Mouse (Mus musculus) midbrain, embryonic 13.5 days (tissue): ENCODE data around the gene Dysf. TPM values are rescaled to one million over a fixed set of nuclear protein-coding genes. Genes with fewer than 3 reads are reported as not detected.
A peak's percentile ranks its signal among the peaks of the same experiment; 100 is the strongest.

Experiments
- ATAC-seq: fragments of 200-750 bp; cut with Nextera tagmentation; 2 replicates; pipeline ENCODE4 v1.8.0; 2017; ENCODE audit warnings: mild to moderate bottlenecking, moderate TSS enrichment, moderate library complexity
- H3K27ac ChIP-seq: fragments of 300-500 bp; sonication (generic); 2 replicates; pipeline ENCODE4 v1.5.1; 2015; ENCODE audit warnings: inconsistent platforms, mild to moderate bottlenecking, moderate library complexity
- H3K27me3 ChIP-seq: fragments of 300-500 bp; sonication (generic); 2 replicates; pipeline ENCODE4 v1.6.1; 2015; ENCODE audit warnings: mild to moderate bottlenecking, inconsistent platforms
- H3K36me3 ChIP-seq: fragments of 300-500 bp; sonication (generic); 2 replicates; pipeline ENCODE4 v1.6.1; 2015; ENCODE audit warnings: mild to moderate bottlenecking, inconsistent platforms
- H3K4me1 ChIP-seq: fragments of 300-500 bp; sonication (generic); replicated peaks from 2 replicates; pipeline ENCODE4 v1.6.1; 2015; ENCODE audit warnings: inconsistent platforms
- H3K4me2 ChIP-seq: fragments of 300-500 bp; sonication (generic); replicated peaks from 2 replicates; pipeline ENCODE4 v1.6.1; 2015; ENCODE audit warnings: moderate library complexity, mild to moderate bottlenecking, inconsistent platforms
- H3K4me3 ChIP-seq: fragments of 300-500 bp; sonication (generic); replicated peaks from 2 replicates; pipeline ENCODE4 v1.5.1; 2015; ENCODE audit warnings: mild to moderate bottlenecking, inconsistent platforms
- H3K9ac ChIP-seq: fragments of 300-500 bp; sonication (generic); replicated peaks from 2 replicates; pipeline ENCODE4 v1.6.1; 2015; ENCODE audit warnings: mild to moderate bottlenecking, inconsistent platforms
- H3K9me3 ChIP-seq: fragments of 300-500 bp; sonication (generic); 2 replicates; pipeline ENCODE4 v1.6.1; 2016; ENCODE audit warnings: mild to moderate bottlenecking, inconsistent platforms
- WGBS: fragments of 180-500 bp; shearing (Covaris S2); methylation state at CpG from one replicate; pipeline ENCODE4 v1.1.7; 2015; 5-methylcytosine and 5-hydroxymethylcytosine counted together
- polyA plus RNA-seq: library from polyadenylated mRNA; unstranded; fragments of >200 nt; fragmentation: Nextera tagmentation; extraction: Ambion mirVana; gene quantifications from 2 replicates; pipeline ENCODE4 v1.2.1, GENCODE M21; 2015

The Dysf gene
- polyA plus RNA-seq, 1 experiment from 2014 or later: 2.6 TPM

DNA sequence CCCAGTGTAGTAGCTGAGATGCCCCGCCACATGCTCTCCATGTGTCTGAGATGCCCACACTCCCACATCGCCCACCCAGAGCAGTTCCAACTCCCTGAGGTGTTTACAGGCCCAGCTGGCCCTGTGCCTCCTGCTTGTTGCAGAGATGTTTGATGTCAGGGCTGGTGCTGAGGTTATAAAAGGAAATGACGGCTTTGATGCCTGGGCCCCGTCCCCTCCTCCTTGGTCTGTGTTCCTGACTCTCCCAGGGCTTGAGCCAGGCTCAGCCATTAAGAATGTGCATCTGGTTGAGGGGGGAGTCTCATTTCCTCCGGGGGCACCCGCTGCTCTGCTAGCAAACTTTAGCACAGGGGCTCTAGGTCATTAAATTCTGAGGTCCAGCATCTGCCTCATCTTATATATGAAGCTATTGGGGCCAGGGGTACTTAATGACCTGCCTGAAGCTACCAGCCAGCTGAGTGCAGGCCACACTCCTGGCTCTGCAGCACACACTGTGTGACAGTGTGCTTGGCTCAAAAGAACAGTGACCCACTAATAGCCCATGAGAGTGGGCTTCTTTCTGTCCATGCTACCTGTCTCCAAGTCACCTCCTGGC lies 183.4 kb downstream of the Dysf start:
- no peaks in the 10 kb centered on the region for H3K27me3 ChIP-seq
- no peak overlapping the region for H3K9ac ChIP-seq
- no peak overlapping the region for H3K4me2 ChIP-seq
- WGBS: 71% methylated on average over 6 of the region's 6 CpGs
- no peaks in the 10 kb centered on the region for H3K4me1 ChIP-seq
- no peaks in the 10 kb centered on the region for H3K36me3 ChIP-seq
- ATAC-seq: no peak
- H3K4me3 ChIP-seq: no peak overlapping the region
- H3K27ac ChIP-seq: no peak overlapping the region
- H3K9me3 ChIP-seq: no peaks in the 10 kb centered on the region

DNA sequence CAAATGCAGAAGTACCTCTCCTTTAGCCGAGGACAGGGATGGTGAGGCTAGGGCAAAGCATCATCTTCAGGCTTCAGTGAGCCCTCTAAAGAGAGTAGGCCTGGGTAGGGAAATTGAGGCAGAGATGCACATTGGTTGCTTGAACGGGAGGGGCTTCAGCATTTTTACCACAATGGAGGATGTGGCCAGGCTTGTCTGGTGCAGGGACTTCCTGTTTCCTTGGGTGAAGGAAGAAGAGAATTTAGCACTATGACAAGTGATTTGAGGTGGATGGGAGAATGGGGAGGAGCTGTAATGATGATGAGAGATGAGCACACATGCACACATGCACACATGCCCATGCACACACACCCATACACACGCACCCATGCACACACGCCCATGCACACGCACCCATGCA lies 188.1 kb downstream of the Dysf start:
- Histone ChIP-seq H3K9ac (no peak overlapping the region), H3K4me1 (peaks cover 7% of the 10 kb centered on the region), H3K27me3 (no peaks in the 10 kb centered on the region), H3K4me3 (no peak overlapping the region), H3K36me3 (no peaks in the 10 kb centered on the region), H3K4me2 (no peak overlapping the region), H3K9me3 (no peaks in the 10 kb centered on the region), H3K27ac (no peak overlapping the region)
- WGBS: 98% methylated on average over 5 of the region's 5 CpGs
- ATAC-seq: no peak

DNA sequence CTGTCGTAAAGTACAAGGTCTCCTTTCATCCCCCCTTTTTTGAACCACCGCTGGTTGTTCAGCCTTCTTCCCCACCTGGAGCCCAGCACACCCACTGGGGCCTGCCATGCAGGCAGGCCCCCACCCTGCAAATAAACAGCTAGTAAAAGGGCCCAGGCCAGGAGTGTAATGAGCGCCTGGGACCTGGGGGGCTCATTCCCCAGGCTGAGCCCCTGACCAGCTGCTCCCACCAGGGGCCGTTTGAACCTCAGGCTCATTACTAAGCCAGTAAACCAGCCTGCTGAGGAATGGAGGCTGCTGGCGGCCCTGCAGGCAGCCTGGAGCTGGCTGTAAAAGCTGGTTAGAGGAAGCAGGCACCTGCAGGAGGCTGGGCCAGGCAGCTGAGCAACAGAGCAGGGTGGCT lies 189.4 kb downstream of the Dysf start:
- Histone ChIP-seq H3K36me3 (no peaks in the 10 kb centered on the region), H3K4me1 (peaks cover 7% of the 10 kb centered on the region), H3K9ac (no peak overlapping the region), H3K27ac (0 out of 2 replicates have a peak overlapping the region, but pooled peaks have one; percentile 25), H3K4me2 (no peak overlapping the region), H3K27me3 (no peaks in the 10 kb centered on the region), H3K4me3 (no peak overlapping the region), H3K9me3 (no peaks in the 10 kb centered on the region)
- 21% methylated on average over 5 of the region's 5 CpGs for WGBS
- peak; percentile 60; the same call in 1 of the 2 replicates for ATAC-seq

DNA sequence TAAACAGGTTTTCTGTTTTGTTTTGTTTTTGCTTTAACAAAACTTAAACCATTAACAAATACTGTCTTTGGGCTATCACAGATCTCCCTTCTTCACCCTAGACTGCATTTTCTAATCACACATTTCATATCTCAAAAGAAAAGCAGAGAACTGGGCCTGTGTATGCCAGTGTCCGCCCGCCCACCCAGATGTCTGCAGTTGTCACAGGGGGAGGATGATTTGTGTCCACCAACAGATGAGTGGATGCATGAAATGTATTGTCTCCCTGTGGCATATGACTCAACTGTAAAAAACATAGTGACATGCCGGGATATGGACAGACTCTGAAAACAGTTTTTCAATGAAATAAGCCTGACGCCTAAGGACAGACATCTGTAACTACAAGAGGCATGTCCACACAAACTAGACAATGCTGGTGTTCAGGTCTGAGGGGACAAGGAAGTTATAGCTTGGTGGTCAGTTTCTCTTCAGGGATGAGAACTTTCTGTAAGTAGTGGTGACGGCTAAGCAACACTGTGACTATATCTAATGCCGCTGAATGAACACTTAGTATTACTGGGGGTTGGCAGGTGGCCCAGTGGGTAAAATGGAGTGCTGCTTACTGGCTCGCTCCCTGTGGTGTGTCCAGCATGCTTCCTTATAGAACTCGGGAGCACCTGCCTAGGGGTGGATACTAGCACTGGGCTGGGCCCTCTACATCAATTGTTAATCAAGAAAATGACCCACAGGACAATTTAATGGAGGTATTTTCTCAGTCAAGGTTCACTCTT lies 193.5 kb downstream of the Dysf start:
- Histone ChIP-seq H3K27ac (no peak overlapping the region), H3K4me1 (peaks cover 7% of the 10 kb centered on the region), H3K27me3 (no peaks in the 10 kb centered on the region), H3K4me3 (no peak overlapping the region), H3K36me3 (no peaks in the 10 kb centered on the region), H3K9me3 (no peaks in the 10 kb centered on the region), H3K4me2 (no peak overlapping the region), H3K9ac (no peak overlapping the region)
- WGBS: 88% methylated on average over 8 of the region's 8 CpGs
- no peak for ATAC-seq

DNA sequence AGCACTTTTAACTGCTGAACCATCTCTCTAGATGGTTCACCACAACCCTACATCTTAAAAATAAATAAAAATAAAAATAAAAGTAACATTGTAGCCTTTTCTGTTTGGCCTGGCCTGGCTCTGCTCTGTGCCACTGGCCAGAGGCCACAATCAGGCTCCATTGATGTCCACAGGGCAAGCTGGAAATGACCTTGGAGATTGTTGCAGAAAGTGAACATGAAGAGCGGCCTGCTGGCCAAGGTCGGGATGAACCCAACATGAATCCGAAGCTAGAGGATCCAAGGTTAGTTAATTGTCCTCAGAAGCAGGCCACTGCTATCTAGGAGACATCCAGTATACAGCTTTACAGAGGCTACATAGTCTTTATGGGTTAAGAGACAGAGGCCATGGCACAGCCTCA lies 197.2 kb downstream of the Dysf start:
- H3K9ac ChIP-seq: no peak overlapping the region
- H3K36me3 ChIP-seq: no peaks in the 10 kb centered on the region
- H3K27me3 ChIP-seq: no peaks in the 10 kb centered on the region
- WGBS: 94% methylated on average over 3 of the region's 3 CpGs
- H3K4me2 ChIP-seq: no peak overlapping the region
- no peak overlapping the region for H3K27ac ChIP-seq
- no peak overlapping the region for H3K4me3 ChIP-seq
- H3K9me3 ChIP-seq: no peaks in the 10 kb centered on the region
- ATAC-seq: no peak
- no peaks in the 10 kb centered on the region for H3K4me1 ChIP-seq

DNA sequence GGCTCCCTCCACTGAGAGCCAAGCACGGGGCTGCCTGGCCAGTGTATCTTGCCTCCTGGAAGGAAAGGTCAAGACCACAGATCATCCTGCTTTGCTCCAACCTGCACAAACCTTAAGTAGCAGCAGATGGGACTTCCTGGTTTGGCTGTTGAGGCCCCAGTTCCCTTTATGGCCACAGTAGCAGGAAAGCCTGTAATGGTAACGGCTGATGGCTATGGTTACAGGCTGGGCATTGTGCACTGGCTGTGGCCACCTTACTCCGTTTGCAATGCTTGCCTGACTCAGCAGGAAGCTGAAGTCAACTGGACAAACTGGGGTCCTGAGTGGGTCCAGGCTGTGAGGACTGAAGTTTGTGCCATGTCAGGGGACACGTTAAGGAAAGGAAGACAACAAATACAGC lies 200.2 kb downstream of the Dysf start:
- Histone ChIP-seq H3K9me3 (no peaks in the 10 kb centered on the region), H3K27me3 (no peaks in the 10 kb centered on the region), H3K36me3 (no peaks in the 10 kb centered on the region), H3K4me3 (no peak overlapping the region), H3K27ac (no peak overlapping the region), H3K9ac (no peak overlapping the region), H3K4me2 (no peak overlapping the region), H3K4me1 (no peaks in the 10 kb centered on the region)
- WGBS: 86% methylated on average over 4 of the region's 4 CpGs
- no peak for ATAC-seq

DNA sequence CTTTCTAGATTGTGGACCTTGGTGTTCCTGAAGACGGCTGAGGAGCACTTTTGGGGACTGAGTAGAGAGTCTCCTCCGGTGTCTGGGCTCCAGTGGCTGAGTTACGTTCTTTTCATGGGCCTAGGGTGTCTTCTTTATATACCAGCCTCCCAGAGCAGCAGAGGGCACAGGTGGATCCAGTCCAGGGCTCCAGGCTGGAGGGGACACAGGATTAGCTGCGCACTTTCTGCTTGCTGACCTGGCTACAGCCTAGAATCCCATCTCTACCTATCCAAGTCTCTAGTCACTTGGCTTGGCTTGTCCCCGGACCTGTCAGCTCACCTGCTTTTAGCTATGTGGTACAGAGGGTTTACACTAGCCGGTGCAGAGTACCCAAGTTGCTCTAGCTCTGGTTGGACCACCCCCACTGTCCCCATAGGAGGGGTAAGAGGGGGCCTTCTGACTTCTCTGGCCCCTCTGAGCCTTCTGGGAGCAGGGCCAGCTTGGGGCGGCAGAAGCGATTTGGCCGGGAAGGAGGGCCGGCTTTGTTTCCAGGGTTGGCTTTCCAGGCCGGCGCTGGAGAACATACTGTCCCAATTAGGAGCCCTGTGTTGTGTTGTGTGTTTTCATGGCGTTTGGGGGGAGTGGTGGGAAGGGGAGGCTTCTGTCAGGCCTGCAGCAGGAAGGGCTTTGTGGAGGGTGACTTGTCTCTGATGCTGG lies 201.5 kb downstream of the Dysf start:
- ATAC-seq: no peak
- no peak overlapping the region for H3K4me2 ChIP-seq
- H3K27me3 ChIP-seq: no peaks in the 10 kb centered on the region
- H3K9me3 ChIP-seq: no peaks in the 10 kb centered on the region
- no peaks in the 10 kb centered on the region for H3K36me3 ChIP-seq
- WGBS: 85% methylated on average over 13 of the region's 13 CpGs
- H3K27ac ChIP-seq: no peak overlapping the region
- no peaks in the 10 kb centered on the region for H3K4me1 ChIP-seq
- no peak overlapping the region for H3K9ac ChIP-seq
- H3K4me3 ChIP-seq: no peak overlapping the region

DNA sequence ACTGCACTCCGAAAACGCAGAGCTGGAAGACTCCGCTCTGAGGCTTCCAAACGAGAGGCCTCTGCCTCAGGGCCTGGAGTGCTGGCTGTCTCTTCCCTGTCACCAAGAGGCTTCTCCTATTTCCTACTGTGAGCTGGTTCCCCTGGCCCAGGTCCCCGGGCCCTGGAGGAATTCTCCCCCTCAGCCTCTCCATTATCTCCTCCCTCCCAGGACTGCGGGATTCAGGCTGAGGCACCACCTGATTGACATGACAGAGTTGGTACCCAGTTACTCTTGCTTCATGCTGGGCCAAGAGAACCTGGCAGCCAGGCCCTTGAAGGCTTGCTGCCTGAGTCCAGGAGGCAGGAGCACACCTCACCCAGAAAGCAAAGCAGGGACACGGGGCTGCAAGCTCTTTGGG lies 203.1 kb downstream of the Dysf start:
- Histone ChIP-seq H3K4me1 (no peaks in the 10 kb centered on the region), H3K36me3 (no peaks in the 10 kb centered on the region), H3K9me3 (no peaks in the 10 kb centered on the region), H3K4me3 (no peak overlapping the region), H3K4me2 (no peak overlapping the region), H3K27me3 (no peaks in the 10 kb centered on the region), H3K9ac (no peak overlapping the region), H3K27ac (no peak overlapping the region)
- WGBS: 69% methylated on average over 7 of the region's 7 CpGs
- ATAC-seq: no peak

DNA sequence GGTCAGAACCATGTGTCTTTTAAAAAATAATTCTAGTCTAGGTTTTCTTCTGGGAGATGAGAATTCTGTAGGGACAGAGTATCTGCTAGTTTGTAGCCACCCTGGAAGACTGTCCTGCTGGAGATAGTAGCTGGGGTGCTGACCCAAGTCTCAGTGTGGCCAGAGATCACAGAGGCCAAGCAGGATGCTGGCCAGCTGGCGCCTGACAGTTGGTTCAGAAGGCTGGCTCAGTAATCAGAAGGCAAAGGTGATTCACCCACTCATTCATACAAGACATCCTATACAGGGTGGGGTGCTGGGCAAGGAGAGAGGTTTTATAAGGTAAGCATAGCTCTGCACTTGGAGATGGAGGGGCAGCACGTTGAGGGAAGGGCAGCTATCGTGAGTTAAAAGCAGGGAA lies 204.7 kb downstream of the Dysf start:
- H3K4me1 ChIP-seq: no peaks in the 10 kb centered on the region
- no peak overlapping the region for H3K4me2 ChIP-seq
- H3K36me3 ChIP-seq: no peaks in the 10 kb centered on the region
- H3K4me3 ChIP-seq: no peak overlapping the region
- no peak overlapping the region; the same call in 1 of the 2 replicates for H3K9ac ChIP-seq
- no peak for ATAC-seq
- H3K27ac ChIP-seq: no peak overlapping the region
- H3K27me3 ChIP-seq: no peaks in the 10 kb centered on the region
- H3K9me3 ChIP-seq: no peaks in the 10 kb centered on the region
- 74% methylated on average over 3 of the region's 3 CpGs for WGBS

DNA sequence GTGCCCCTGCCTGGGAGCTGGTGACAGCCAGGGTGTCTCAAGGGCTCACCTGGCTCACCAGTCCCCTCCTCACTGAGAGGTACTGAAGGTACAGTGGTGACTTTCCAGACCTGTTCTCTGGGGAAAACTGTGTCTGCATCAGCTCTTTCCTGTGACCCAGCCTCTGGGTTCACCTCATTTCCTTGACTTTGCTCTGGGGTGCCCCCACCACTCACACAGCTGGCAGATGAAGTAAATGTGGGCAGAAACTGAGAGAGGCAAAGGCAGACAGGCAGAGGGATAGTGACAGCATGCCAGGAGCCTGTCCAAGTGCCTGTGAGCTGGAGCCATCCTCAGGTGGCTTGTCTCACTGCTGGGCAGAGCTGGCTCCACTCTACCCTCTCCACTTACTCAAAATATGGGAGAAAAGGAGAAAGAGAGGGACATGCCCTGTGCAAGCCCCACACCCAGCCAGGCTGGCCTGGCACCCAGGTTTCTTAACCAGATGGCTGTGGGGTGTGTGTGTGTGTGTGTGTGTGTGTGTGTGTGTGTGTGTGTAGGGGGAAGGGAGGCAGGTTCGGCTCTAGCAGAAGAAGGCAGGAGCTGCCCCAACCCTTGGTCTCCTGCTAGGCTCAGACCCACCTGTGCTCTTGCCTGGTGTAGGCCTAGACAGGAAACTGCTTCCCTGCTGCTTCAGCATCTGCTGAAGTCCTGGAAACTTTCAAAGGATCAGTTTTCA lies 209.0 kb downstream of the Dysf start:
- H3K4me3 ChIP-seq: no peak overlapping the region
- H3K9me3 ChIP-seq: no peaks in the 10 kb centered on the region
- H3K36me3 ChIP-seq: no peaks in the 10 kb centered on the region
- ATAC-seq: no peak
- H3K4me2 ChIP-seq: no peak overlapping the region
- 71% methylated on average over 1 of the region's 1 CpGs for WGBS
- no peaks in the 10 kb centered on the region for H3K27me3 ChIP-seq
- no peak overlapping the region for H3K9ac ChIP-seq
- H3K27ac ChIP-seq: no peak overlapping the region
- H3K4me1 ChIP-seq: no peaks in the 10 kb centered on the region

DNA sequence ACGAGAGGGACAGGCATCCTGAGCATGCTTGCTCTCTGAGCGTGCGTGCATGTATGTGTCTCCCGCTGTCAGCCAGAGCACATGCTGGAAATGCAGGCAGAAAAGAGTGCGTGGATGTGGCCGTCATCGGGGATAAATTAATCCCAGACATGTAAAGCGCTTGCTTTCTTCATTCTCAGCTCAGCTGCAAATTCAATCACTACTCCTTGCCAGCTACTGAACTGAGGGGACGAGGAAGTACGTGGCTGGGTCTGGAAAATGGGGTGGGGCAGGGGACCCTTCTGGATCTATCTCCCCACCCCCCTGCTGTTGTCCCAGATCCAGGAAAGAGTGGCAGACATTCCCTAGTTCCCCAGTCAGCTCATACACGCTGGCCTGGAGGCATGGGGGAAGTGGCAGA lies 210.7 kb downstream of the Dysf start:
- Histone ChIP-seq H3K27ac (no peak overlapping the region), H3K4me1 (no peaks in the 10 kb centered on the region), H3K4me2 (no peak overlapping the region), H3K9me3 (no peaks in the 10 kb centered on the region), H3K27me3 (no peaks in the 10 kb centered on the region), H3K4me3 (no peak overlapping the region), H3K36me3 (no peaks in the 10 kb centered on the region), H3K9ac (no peak overlapping the region)
- WGBS: 83% methylated on average over 11 of the region's 11 CpGs
- no peak for ATAC-seq

DNA sequence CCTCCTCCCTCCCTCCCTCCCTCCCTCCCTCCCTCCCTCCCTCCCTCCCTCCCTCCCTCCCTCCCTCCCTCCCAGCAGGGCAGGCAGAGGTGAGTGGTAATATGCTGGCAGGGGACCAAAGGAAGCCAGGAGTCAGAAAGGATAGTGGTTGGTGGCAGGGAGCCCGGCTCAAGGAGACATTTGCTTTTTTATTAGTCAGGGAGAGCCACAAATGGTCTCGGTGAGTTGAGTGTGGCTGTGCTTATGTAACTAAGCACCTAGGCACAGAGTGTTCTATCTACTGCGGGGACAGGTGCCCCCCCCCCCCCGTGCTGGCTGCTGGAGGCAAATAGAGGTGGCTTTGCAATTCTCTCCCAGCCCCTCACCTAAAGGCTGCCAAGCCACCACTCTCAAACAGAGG lies 216.5 kb downstream of the Dysf start:
- Histone ChIP-seq H3K36me3 (no peaks in the 10 kb centered on the region), H3K4me1 (peaks cover 11% of the 10 kb centered on the region; the same call in 1 of the 2 replicates), H3K4me3 (no peak overlapping the region), H3K27ac (no peak overlapping the region), H3K4me2 (no peak overlapping the region), H3K9ac (no peak overlapping the region), H3K9me3 (no peaks in the 10 kb centered on the region), H3K27me3 (no peaks in the 10 kb centered on the region)
- no peak for ATAC-seq
- WGBS: 52% methylated on average over 4 of the region's 4 CpGs
